Mouse (Mus musculus): ENCODE results near the gene Vps37d. TPM values are rescaled to one million over a fixed set of nuclear protein-coding genes. Genes with fewer than 3 reads are reported as not detected.

The Vps37d gene
- total RNA-seq, 1 experiment: 2.0 TPM

GRCm38 (mm10) chr5:135044575-135044974, 33.5 kb downstream of the Vps37d start:
- Histone ChIP-seq H3K36me3 (ENCODE audit: control insufficient read depth, insufficient read depth, low read length, poor library complexity, severe bottlenecking) (peaks cover 14% of the 10 kb centered on the region; the same call in 1 of the 2 replicates), H3K9ac (ENCODE audit: insufficient read depth, low read depth, low read length, poor library complexity, severe bottlenecking) (no peak overlapping the region), H3K9me3 (ENCODE audit: control insufficient read depth, insufficient read depth, low read depth, low read length) (no peaks in the 10 kb centered on the region), H3K4me1 (ENCODE audit: control insufficient read depth in 2 of 2, insufficient read depth in 2 of 2, low read length in 2 of 2, poor library complexity in 1 of 2) (peaks cover 2 to 22% of the 10 kb centered on the region in 2 experiments; a peak in 2 of 4 replicates), H3K27ac (ENCODE audit: insufficient read depth, low read depth, low read length, poor library complexity, severe bottlenecking) (no peak overlapping the region), H3K4me3 (ENCODE audit: insufficient read depth in 1 of 2, low read depth in 1 of 2, low read length in 2 of 2, poor library complexity in 1 of 2, severe bottlenecking in 1 of 2) (no peak overlapping the region)
- in situ Hi-C loops (cut with MboI; ENCODE audit: low sequenced_read_pairs in 2 of 2, unreplicated experiment in 2 of 2): no loop called here
- no peak for DNase-seq (ENCODE audit: low read depth, low spot score)
- TF ChIP-seq HCFC1 (IDR thresholded peaks at IDR 0.05; ENCODE audit: borderline replicate concordance, insufficient read depth, low read length) (no peak), MAFK (IDR thresholded peaks at IDR 0.05; ENCODE audit: insufficient read depth, low read depth, low read length) (no peak)

- Histone ChIP-seq H3K27ac (ENCODE audit: insufficient read depth, low read depth, low read length, poor library complexity, severe bottlenecking) (no peak overlapping the region), H3K4me3 (ENCODE audit: insufficient read depth in 1 of 2, low read depth in 1 of 2, low read length in 2 of 2, poor library complexity in 1 of 2, severe bottlenecking in 1 of 2) (peak overlapping the region; percentile 69 to 83), H3K4me1 (ENCODE audit: control insufficient read depth in 2 of 2, insufficient read depth in 2 of 2, low read length in 2 of 2, poor library complexity in 1 of 2) (peaks cover 2 to 18% of the 10 kb centered on the region in 2 experiments; a peak in 1 of 4 replicates), H3K36me3 (ENCODE audit: control insufficient read depth, insufficient read depth, low read length, poor library complexity, severe bottlenecking) (peaks cover 6% of the 10 kb centered on the region), H3K9ac (ENCODE audit: insufficient read depth, low read depth, low read length, poor library complexity, severe bottlenecking) (peak overlapping the region; percentile 34; the same call in 1 of the 2 replicates), H3K9me3 (ENCODE audit: control insufficient read depth, insufficient read depth, low read depth, low read length) (no peaks in the 10 kb centered on the region)
- no peak for TF ChIP-seq MAFK (IDR thresholded peaks at IDR 0.05; ENCODE audit: insufficient read depth, low read depth, low read length)
- no peak for TF ChIP-seq ZNF384 (IDR thresholded peaks at IDR 0.05; ENCODE audit: low read depth, low read length)
- no peak for TF ChIP-seq ZC3H11A (IDR thresholded peaks at IDR 0.05; ENCODE audit: borderline replicate concordance, low read depth, low read length)
- no peak for TF ChIP-seq CHD2 (IDR thresholded peaks at IDR 0.05; ENCODE audit: low read depth, low read length)
- no peak for TF ChIP-seq HCFC1 (IDR thresholded peaks at IDR 0.05; ENCODE audit: borderline replicate concordance, insufficient read depth, low read length)
- in situ Hi-C loops (cut with MboI; ENCODE audit: low sequenced_read_pairs in 2 of 2, unreplicated experiment in 2 of 2): no loop called here
- peak; percentile 87 for DNase-seq (ENCODE audit: low read depth, low spot score)
Measured at GRCm38 (mm10) chr5:135042105-135042788, 35.8 kb downstream of the Vps37d start.

DNA sequence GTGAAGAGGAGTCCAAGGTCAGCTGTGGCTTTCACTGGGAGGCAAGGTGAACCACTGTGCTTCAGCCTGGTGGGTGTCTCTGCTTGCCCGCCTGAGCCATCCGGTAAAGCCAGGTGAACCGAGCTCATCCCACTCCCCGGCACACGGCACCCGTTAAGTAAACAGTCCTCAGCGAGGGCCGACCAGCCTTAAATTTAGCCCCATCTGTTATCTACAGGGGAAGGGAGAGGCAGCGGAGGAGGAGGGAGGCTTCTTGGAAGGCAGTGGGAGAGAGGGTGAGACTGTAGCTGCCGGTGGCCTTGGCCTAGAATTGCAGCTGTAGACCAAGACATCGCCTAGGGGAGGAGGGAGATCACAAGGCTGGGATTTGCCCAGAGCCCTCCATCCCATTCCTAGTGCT, 37.3 kb downstream of the Vps37d start:
- no peaks in the 10 kb centered on the region for H3K9me3 ChIP-seq (ENCODE audit: control insufficient read depth, insufficient read depth, low read depth, low read length)
- no peak for DNase-seq (ENCODE audit: low read depth, low spot score)
- H3K4me1 ChIP-seq (ENCODE audit: control insufficient read depth in 2 of 2, insufficient read depth in 2 of 2, low read length in 2 of 2, poor library complexity in 1 of 2): peaks cover 2 to 20% of the 10 kb centered on the region in 2 experiments; a peak in 2 of 4 replicates
- no peak for TF ChIP-seq HCFC1 (IDR thresholded peaks at IDR 0.05; ENCODE audit: borderline replicate concordance, insufficient read depth, low read length)
- TF ChIP-seq MAFK (IDR thresholded peaks at IDR 0.05; ENCODE audit: insufficient read depth, low read depth, low read length): no peak
- no peak for TF ChIP-seq CHD2 (IDR thresholded peaks at IDR 0.05; ENCODE audit: low read depth, low read length)
- no peak for TF ChIP-seq ZC3H11A (IDR thresholded peaks at IDR 0.05; ENCODE audit: borderline replicate concordance, low read depth, low read length)
- peaks cover 4% of the 10 kb centered on the region for H3K36me3 ChIP-seq (ENCODE audit: control insufficient read depth, insufficient read depth, low read length, poor library complexity, severe bottlenecking)
- H3K27ac ChIP-seq (ENCODE audit: insufficient read depth, low read depth, low read length, poor library complexity, severe bottlenecking): no peak overlapping the region
- no peak overlapping the region for H3K9ac ChIP-seq (ENCODE audit: insufficient read depth, low read depth, low read length, poor library complexity, severe bottlenecking)
- no peak overlapping the region for H3K4me3 ChIP-seq (ENCODE audit: insufficient read depth in 1 of 2, low read depth in 1 of 2, low read length in 2 of 2, poor library complexity in 1 of 2, severe bottlenecking in 1 of 2)
- in situ Hi-C loops (cut with MboI; ENCODE audit: low sequenced_read_pairs in 2 of 2, unreplicated experiment in 2 of 2): no loop called here

- Histone ChIP-seq H3K9me3 (ENCODE audit: control insufficient read depth, insufficient read depth, low read depth, low read length) (no peaks in the 10 kb centered on the region), H3K4me1 (ENCODE audit: control insufficient read depth in 2 of 2, insufficient read depth in 2 of 2, low read length in 2 of 2, poor library complexity in 1 of 2) (peaks cover 2 to 20% of the 10 kb centered on the region in 2 experiments; a peak in 2 of 4 replicates), H3K27ac (ENCODE audit: insufficient read depth, low read depth, low read length, poor library complexity, severe bottlenecking) (no peak overlapping the region), H3K36me3 (ENCODE audit: control insufficient read depth, insufficient read depth, low read length, poor library complexity, severe bottlenecking) (no peaks in the 10 kb centered on the region; the same call in 1 of the 2 replicates), H3K4me3 (ENCODE audit: insufficient read depth in 1 of 2, low read depth in 1 of 2, low read length in 2 of 2, poor library complexity in 1 of 2, severe bottlenecking in 1 of 2) (no peak overlapping the region), H3K9ac (ENCODE audit: insufficient read depth, low read depth, low read length, poor library complexity, severe bottlenecking) (no peak overlapping the region)
- in situ Hi-C loops (cut with MboI; ENCODE audit: low sequenced_read_pairs in 2 of 2, unreplicated experiment in 2 of 2): no loop called here
- DNase-seq (ENCODE audit: low read depth, low spot score): no peak
- no peak for TF ChIP-seq ZNF384 (IDR thresholded peaks at IDR 0.05; ENCODE audit: low read depth, low read length)
- no peak for TF ChIP-seq MAFK (IDR thresholded peaks at IDR 0.05; ENCODE audit: insufficient read depth, low read depth, low read length)
- TF ChIP-seq CHD2 (IDR thresholded peaks at IDR 0.05; ENCODE audit: low read depth, low read length): no peak
- no peak for TF ChIP-seq HCFC1 (IDR thresholded peaks at IDR 0.05; ENCODE audit: borderline replicate concordance, insufficient read depth, low read length)
- TF ChIP-seq ZC3H11A (IDR thresholded peaks at IDR 0.05; ENCODE audit: borderline replicate concordance, low read depth, low read length): no peak
Measured at GRCm38 (mm10) chr5:135040059-135040458, 38.0 kb downstream of the Vps37d start.
